Mouse (Mus musculus) heart, postnatal 0 days (tissue): ENCODE measurements at regions not wholly inside any gene's neighbourhood (a gene's known extent, or its start where the extent isn't known, plus 50 kb on each side); places are given as distances from the start of the nearest gene placed in this dataset.

Experiments used
- CTCF ChIP-seq: IDR thresholded peaks from 2 replicates; pipeline ENCODE4 v1.5.1; 2016; ENCODE audit warnings: antibody characterized with exemption, control low read depth, low read depth
- EP300 ChIP-seq: IDR thresholded peaks from 2 replicates; pipeline ENCODE4 v1.6.1; 2016; ENCODE audit warnings: antibody characterized with exemption, low read depth

DNA sequence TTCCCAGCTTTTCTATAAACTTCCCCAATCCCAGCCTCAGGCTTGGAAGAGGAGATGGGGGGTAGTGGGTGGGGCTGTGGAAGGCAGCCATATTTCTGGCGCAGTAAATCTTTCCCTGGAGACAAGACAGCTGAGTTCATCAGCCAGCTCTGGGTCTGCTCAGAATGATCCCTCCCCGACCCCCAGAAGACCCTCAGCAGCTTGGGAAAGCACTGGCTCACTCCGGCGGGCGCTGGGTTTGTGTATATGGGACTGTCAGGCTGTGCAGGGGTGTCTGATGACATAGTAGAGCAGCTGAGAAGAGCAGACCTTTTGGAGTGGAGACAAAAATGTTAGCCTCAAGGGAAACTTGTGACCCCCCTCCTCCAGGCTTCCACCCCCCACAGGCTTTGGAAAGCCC, 181.4 kb downstream of the Zfp36l1 start:
- TF ChIP-seq EP300 = no peak
- no peak for TF ChIP-seq CTCF
